Mouse (Mus musculus) left cerebral cortex, adult 9 months (tissue): ENCODE data around the gene Zfp575.

ENCODE experiments used
- DNase-seq, 2 experiments: peaks; one replicate each; pipeline ENCODE4 v3.0.0; 2022; ENCODE audit warnings: low spot score in 2 of 2

Zfp575 gene

DNA sequence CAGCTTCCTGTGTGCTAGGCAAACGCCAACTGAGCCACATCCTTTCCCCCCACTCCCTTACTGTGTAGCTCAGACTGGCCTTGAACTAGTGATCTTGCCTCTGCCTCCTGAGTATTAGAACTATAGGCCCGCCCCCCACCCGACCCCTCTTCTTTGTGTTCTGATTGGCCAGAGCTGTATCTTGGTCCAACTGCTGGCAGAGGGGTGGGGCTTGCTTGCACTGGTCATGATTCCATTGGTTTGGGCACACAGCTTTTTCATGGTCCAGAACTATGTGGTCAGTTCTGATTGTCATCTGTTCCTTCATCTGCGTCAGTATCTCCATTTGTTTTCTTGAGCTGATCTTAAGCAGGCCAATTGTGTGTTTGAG is 23.6 kb downstream of the Zfp575 start:
- no peak for DNase-seq

GRCm38 (mm10) chr7:24563191-24563836 is 24.1 kb downstream of the Zfp575 start:
- no peak for DNase-seq

DNA sequence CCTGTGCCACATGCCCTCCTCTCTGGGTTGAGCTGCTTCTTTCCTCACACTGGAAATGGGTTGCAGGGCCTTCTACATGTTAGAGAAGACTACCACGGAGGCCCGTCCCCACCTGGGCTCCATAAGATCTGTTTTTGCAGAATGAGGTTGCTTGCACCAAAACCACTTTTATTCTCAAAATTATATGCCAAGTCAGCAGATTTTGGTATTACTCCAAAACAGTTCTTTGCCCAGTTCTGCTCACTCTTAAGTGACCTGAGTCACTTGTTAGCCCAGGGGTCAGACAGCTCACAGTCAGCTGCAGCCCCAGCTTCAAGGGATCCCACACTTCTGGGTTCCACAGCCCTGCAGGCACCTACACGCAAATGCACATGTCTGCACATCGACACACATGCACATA is 26.0 kb downstream of the Zfp575 start:
- DNase-seq: no peak

GRCm38 (mm10) chr7:24555786-24556185 is 31.7 kb downstream of the Zfp575 start:
- DNase-seq: no peak

DNA sequence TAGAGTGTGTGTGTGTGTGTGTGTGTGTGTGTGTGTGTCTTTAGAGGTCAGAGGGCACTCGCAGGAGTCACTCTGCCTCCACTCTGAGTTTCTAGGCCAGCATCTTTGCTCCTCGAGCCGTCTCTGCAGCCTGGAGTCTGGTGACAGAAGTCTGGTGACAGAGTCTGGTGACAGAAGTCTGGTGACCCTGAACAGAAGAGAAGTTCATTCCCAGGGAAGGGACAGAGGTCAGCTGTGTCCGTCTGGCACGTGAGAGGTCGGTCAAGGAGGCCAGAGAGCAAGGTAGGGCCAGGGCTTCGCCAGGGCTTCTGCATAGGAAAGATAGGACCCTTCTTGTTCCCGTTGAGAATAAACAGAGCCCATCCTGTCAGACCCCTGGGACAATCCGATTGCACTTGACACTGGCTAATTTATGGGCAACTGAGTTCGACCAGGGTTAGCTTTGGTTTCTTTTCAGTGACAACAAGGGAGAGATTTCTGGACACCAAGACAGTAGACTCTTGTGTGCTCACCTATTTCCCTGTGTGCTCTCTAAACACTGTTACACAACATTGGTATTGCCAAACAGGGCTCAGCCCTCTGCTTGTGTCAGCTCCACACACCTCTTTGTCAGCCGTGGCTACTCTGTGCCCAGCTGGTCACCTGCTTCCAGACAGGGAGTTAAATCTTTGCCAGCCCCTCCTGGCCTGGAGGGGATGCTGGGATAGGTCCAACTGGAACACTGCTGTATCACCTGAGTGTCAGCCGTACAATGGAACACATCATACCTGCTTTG is 35.3 kb downstream of the Zfp575 start:
- no peak for DNase-seq

GRCm38 (mm10) chr7:24547534-24548036 is 39.9 kb downstream of the Zfp575 start:
- no peak for DNase-seq

- peak; percentile 98 to 99 for DNase-seq
These were observed 40.6 kb downstream of the Zfp575 start for GRCm38 (mm10) chr7:24546634-24547389.

GRCm38 (mm10) chr7:24546068-24546614 is 41.3 kb downstream of the Zfp575 start, which contains the start of the genes Pinlyp and Xrcc1:
Gene Pinlyp (minus strand): TSS chr7:24546118.
Gene Xrcc1 (plus strand): TSS chr7:24546289.
- no peak for DNase-seq

GRCm38 (mm10) chr7:24544506-24544905 is 42.9 kb downstream of the Zfp575 start:
- DNase-seq: no peak

DNA sequence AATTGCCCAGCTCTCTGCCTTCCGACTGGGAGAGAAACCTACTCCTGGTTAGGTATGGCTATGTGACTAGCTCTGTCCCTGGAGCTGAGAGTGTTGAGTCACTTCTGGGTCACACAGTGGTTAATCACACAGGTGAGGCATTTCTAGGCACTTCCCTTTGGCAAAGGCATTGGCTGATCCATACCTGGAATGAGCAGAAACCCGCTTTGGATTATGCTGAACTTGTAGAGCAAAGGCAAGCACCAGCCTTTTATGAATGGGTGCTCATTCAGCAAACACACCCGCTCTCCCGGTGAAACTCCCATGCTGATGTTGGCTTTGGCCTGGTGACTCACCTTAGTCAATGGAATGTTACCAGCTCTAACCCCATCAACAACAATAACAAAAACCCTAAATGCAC is 47.8 kb downstream of the Zfp575 start:
- DNase-seq: no peak

- no peak for DNase-seq
These were observed 48.7 kb downstream of the Zfp575 start for GRCm38 (mm10) chr7:24538701-24539100.

GRCm38 (mm10) chr7:24538154-24538553 is 49.3 kb downstream of the Zfp575 start:
- no peak for DNase-seq

GRCm38 (mm10) chr7:24537591-24537990 is 49.9 kb downstream of the Zfp575 start:
- no peak for DNase-seq

DNA sequence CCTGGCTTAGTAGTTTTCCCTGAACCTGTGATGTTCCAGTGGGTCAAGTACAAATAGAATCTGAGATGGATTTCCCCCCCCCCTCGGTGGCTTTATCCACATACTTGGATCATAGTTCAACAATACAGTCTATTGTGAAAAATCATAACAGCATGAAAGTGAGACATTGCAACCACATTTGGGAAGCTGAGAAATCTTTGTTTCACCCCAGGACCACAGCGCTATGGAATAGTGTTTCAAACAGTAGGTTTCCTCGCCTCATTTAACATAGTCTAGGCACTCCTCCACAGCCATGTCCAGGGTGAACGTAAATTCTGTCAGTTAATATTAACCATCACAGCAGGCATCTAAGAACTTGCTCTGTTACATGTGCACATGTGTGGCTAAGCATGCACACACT is 50.4 kb downstream of the Zfp575 start:
- no peak for DNase-seq

DNA sequence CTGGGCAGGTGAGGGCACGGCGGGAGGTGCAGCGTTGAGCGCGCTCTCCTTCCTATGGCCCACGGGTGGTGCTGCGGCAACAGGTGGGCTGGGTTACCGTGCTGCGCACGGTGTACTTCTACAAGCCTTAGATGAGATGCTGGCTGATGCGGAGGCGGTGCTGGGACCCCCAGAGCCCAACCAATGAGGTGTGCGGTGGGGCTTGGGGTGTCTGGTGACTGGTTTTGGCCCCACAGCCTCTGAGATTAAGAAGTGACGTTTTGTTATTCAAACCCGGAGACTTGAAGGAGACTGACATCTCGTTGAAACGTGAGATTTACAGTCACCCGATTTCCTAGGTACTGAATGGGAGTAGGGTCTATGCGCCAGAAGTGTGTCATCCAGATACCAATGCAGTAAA is 53.1 kb downstream of the Zfp575 start:
- DNase-seq: no peak
